Comparison of ENCODE assay signal across 38 mouse cellular contexts in genomic region chr10:129115146-129115545, GRCm38 (mm10). TPM values are rescaled to one million over a fixed set of nuclear protein-coding genes. Genes with fewer than 3 reads are reported as not detected.
"Had no signal": no experiment of that assay in that cellular context is flagged by ENCODE, and none has a peak within 500 bp of the region (broad histone marks: within the 10 kb centered on the region; RNA-seq: fewer than 3 reads in every experiment).

No protein-coding gene starts in this region.

- H3K4me1 ChIP-seq: heart, embryonic 13.5 days; heart, embryonic 15.5 days; hindbrain, embryonic 10.5 days; hindbrain, embryonic 12.5 days; intestine, embryonic 15.5 days; limb, embryonic 10.5 days; limb, embryonic 12.5 days had no signal

- H3K4me2 ChIP-seq: heart, embryonic 11.5 days; heart, embryonic 13.5 days; heart, embryonic 15.5 days; hindbrain, embryonic 12.5 days; hindbrain, embryonic 14.5 days; intestine, embryonic 15.5 days; limb, embryonic 12.5 days; liver, embryonic 11.5 days had no signal

- H3K4me3 ChIP-seq: heart, adult 2 months; heart, embryonic 13.5 days; heart, embryonic 15.5 days; hindbrain, embryonic 10.5 days; hindbrain, embryonic 12.5 days; intestine, embryonic 15.5 days; layer of hippocampus, adult 2 months; left cerebral cortex, adult 2 months; limb, embryonic 10.5 days; limb, embryonic 12.5 days had no signal

- ATAC-seq: hindbrain, embryonic 16.5 days; inflammation-experienced regulatory T-cells, adult 6 months; intestine, embryonic 15.5 days; intestine, postnatal 0 days had no signal

- DNase-seq: gastrocnemius, postnatal 14 days; gastrocnemius, postnatal 36 days; heart, adult 11 months; heart, adult 2 months; heart, postnatal 4 days; kidney, adult 18-20 months; kidney, adult 8-10 months; kidney, postnatal 10 days; kidney, postnatal 25 days; kidney, postnatal 4 days; liver had no signal

- H3K27me3 ChIP-seq: heart, embryonic 13.5 days; heart, embryonic 15.5 days; hindbrain, embryonic 12.5 days; intestine, embryonic 15.5 days; limb, embryonic 12.5 days had no signal

- H3K27ac ChIP-seq: heart, adult 2 months; heart, embryonic 13.5 days; heart, embryonic 15.5 days; hindbrain, embryonic 10.5 days; hindbrain, embryonic 12.5 days; hindbrain, embryonic 14.5 days; intestine, embryonic 15.5 days; layer of hippocampus, adult 2 months; left cerebral cortex, adult 2 months; limb, embryonic 10.5 days; limb, embryonic 12.5 days had no signal

- H3K9ac ChIP-seq: heart, embryonic 13.5 days; heart, embryonic 15.5 days; hindbrain, embryonic 12.5 days; hindbrain, embryonic 14.5 days; intestine, embryonic 15.5 days; limb, embryonic 12.5 days had no signal

- H3K36me3 ChIP-seq: heart, embryonic 13.5 days; heart, embryonic 15.5 days; hindbrain, embryonic 10.5 days; hindbrain, embryonic 12.5 days; intestine, embryonic 15.5 days; limb, embryonic 10.5 days; limb, embryonic 12.5 days had no signal

- H3K9me3 ChIP-seq: hindbrain, embryonic 10.5 days; hindbrain, embryonic 12.5 days; intestine, embryonic 15.5 days; limb, embryonic 10.5 days; limb, embryonic 12.5 days had no signal

RNA-seq across cellular contexts. Expression of gene Olfr769, which starts 2.5 kb away (rescaled TPM):
- total RNA-seq: gastrocnemius, adult 18-20 months; gastrocnemius, adult 8-10 months; gastrocnemius, postnatal 14 days; gastrocnemius, postnatal 36 days; heart, adult 2 months; heart, postnatal 25 days; heart, postnatal 4 days; layer of hippocampus, adult 2 months; layer of hippocampus, postnatal 10 days; layer of hippocampus, postnatal 25 days; left cerebral cortex, adult 2 months; left cerebral cortex, postnatal 14 days; left cerebral cortex, postnatal 36 days had no signal
- polyA plus RNA-seq: gonadal fat pad, adult 2 months; heart, adult 2 months; heart, embryonic 11.5 days; heart, embryonic 15.5 days; heart, postnatal 0 days; hindbrain, embryonic 10.5 days; hindbrain, embryonic 12.5 days; hindbrain, embryonic 14.5 days; hindbrain, embryonic 16.5 days; inflammation-experienced regulatory T-cells, adult 6 months; intestine, embryonic 15.5 days; intestine, postnatal 0 days; kidney, embryonic 14.5 days; kidney, embryonic 16.5 days; limb, embryonic 10.5 days; limb, embryonic 12.5 days; limb, embryonic 14.5 days; liver, embryonic 11.5 days had no signal

RNA-seq across cellular contexts. Expression of gene Olfr768, which starts 16.0 kb away (rescaled TPM):
- total RNA-seq: gastrocnemius, adult 18-20 months; gastrocnemius, adult 8-10 months; gastrocnemius, postnatal 14 days; gastrocnemius, postnatal 36 days; heart, adult 2 months; heart, postnatal 25 days; heart, postnatal 4 days; layer of hippocampus, adult 2 months; layer of hippocampus, postnatal 10 days; layer of hippocampus, postnatal 25 days; left cerebral cortex, adult 2 months; left cerebral cortex, postnatal 14 days; left cerebral cortex, postnatal 36 days had no signal
- polyA plus RNA-seq: gonadal fat pad, adult 2 months; heart, adult 2 months; heart, embryonic 11.5 days; heart, embryonic 13.5 days; heart, embryonic 15.5 days; heart, postnatal 0 days; hindbrain, embryonic 10.5 days; hindbrain, embryonic 12.5 days; hindbrain, embryonic 14.5 days; hindbrain, embryonic 16.5 days; inflammation-experienced regulatory T-cells, adult 6 months; intestine, embryonic 15.5 days; intestine, postnatal 0 days; kidney, embryonic 14.5 days; kidney, embryonic 16.5 days; limb, embryonic 10.5 days; limb, embryonic 12.5 days; liver, embryonic 11.5 days had no signal

RNA-seq across cellular contexts. Expression of gene Olfr770, which starts 23.7 kb away (rescaled TPM):
- total RNA-seq: gastrocnemius, adult 18-20 months; gastrocnemius, adult 8-10 months; gastrocnemius, postnatal 14 days; gastrocnemius, postnatal 36 days; heart, adult 2 months; heart, postnatal 25 days; heart, postnatal 4 days; layer of hippocampus, adult 2 months; layer of hippocampus, postnatal 10 days; layer of hippocampus, postnatal 25 days; left cerebral cortex, adult 2 months; left cerebral cortex, postnatal 14 days; left cerebral cortex, postnatal 36 days had no signal
- polyA plus RNA-seq: gonadal fat pad, adult 2 months; heart, adult 2 months; heart, embryonic 11.5 days; heart, embryonic 13.5 days; heart, embryonic 15.5 days; heart, postnatal 0 days; hindbrain, embryonic 10.5 days; hindbrain, embryonic 12.5 days; hindbrain, embryonic 14.5 days; hindbrain, embryonic 16.5 days; inflammation-experienced regulatory T-cells, adult 6 months; intestine, embryonic 15.5 days; intestine, postnatal 0 days; kidney, embryonic 14.5 days; kidney, embryonic 16.5 days; limb, embryonic 10.5 days; limb, embryonic 12.5 days; limb, embryonic 14.5 days; liver, embryonic 11.5 days had no signal

RNA-seq across cellular contexts. Expression of gene Olfr767, which starts 32.4 kb away (rescaled TPM):
- total RNA-seq: gastrocnemius, adult 18-20 months; gastrocnemius, adult 8-10 months; gastrocnemius, postnatal 14 days; gastrocnemius, postnatal 36 days; heart, adult 2 months; heart, postnatal 25 days; heart, postnatal 4 days; layer of hippocampus, adult 2 months; layer of hippocampus, postnatal 25 days; left cerebral cortex, adult 2 months; left cerebral cortex, postnatal 14 days; left cerebral cortex, postnatal 36 days had no signal
- polyA plus RNA-seq: gonadal fat pad, adult 2 months; heart, adult 2 months; heart, embryonic 11.5 days; heart, embryonic 13.5 days; heart, embryonic 15.5 days; heart, postnatal 0 days; hindbrain, embryonic 10.5 days; hindbrain, embryonic 12.5 days; hindbrain, embryonic 14.5 days; hindbrain, embryonic 16.5 days; intestine, embryonic 15.5 days; intestine, postnatal 0 days; kidney, embryonic 14.5 days; kidney, embryonic 16.5 days; limb, embryonic 10.5 days; limb, embryonic 12.5 days; limb, embryonic 14.5 days; liver, embryonic 11.5 days had no signal

RNA-seq across cellular contexts. Expression of gene Olfr766-ps1, which starts 46.4 kb away (rescaled TPM):
- total RNA-seq: gastrocnemius, adult 18-20 months; gastrocnemius, adult 8-10 months; gastrocnemius, postnatal 14 days; gastrocnemius, postnatal 36 days; heart, adult 2 months; heart, postnatal 25 days; heart, postnatal 4 days; layer of hippocampus, adult 2 months; layer of hippocampus, postnatal 10 days; layer of hippocampus, postnatal 25 days; left cerebral cortex, adult 2 months; left cerebral cortex, postnatal 14 days; left cerebral cortex, postnatal 36 days had no signal
- polyA plus RNA-seq: gonadal fat pad, adult 2 months; heart, adult 2 months; heart, embryonic 11.5 days; heart, embryonic 13.5 days; heart, embryonic 15.5 days; heart, postnatal 0 days; hindbrain, embryonic 10.5 days; hindbrain, embryonic 12.5 days; hindbrain, embryonic 14.5 days; hindbrain, embryonic 16.5 days; inflammation-experienced regulatory T-cells, adult 6 months; intestine, embryonic 15.5 days; intestine, postnatal 0 days; kidney, embryonic 14.5 days; kidney, embryonic 16.5 days; limb, embryonic 10.5 days; limb, embryonic 12.5 days; limb, embryonic 14.5 days; liver, embryonic 11.5 days had no signal
